Mouse (Mus musculus) ES-E14 (cell line): ENCODE data around the gene Lrrc4.

Experiments
- CHD2 ChIP-seq: IDR thresholded peaks from 2 replicates; pipeline ENCODE4 v1.6.1; 2014; ENCODE audit warnings: mild to moderate bottlenecking, low read depth, low read length, inconsistent platforms
- HCFC1 ChIP-seq: IDR thresholded peaks from 2 replicates; pipeline ENCODE4 v1.6.1; 2012; ENCODE audit warnings: low read length, inconsistent platforms, borderline replicate concordance; ENCODE audit not compliant: insufficient read depth
- MAFK ChIP-seq: IDR thresholded peaks from 2 replicates; pipeline ENCODE4 v1.6.1; 2014; ENCODE audit warnings: mild to moderate bottlenecking, low read depth, low read length, inconsistent platforms; ENCODE audit not compliant: insufficient read depth
- ZC3H11A ChIP-seq: IDR thresholded peaks from 2 replicates; pipeline ENCODE4 v1.6.1; 2012; ENCODE audit warnings: low read depth, mild to moderate bottlenecking, inconsistent platforms, low read length, borderline replicate concordance
- ZNF384 ChIP-seq: IDR thresholded peaks from 2 replicates; pipeline ENCODE4 v1.6.1; 2012; ENCODE audit warnings: low read depth, low read length, inconsistent platforms

GRCm38 (mm10) chr6:28678896-28679295 lies 152.7 kb downstream of the Lrrc4 start:
- TF ChIP-seq MAFK: no peak
- no peak for TF ChIP-seq CHD2
- no peak for TF ChIP-seq ZNF384
- TF ChIP-seq HCFC1: no peak
- no peak for TF ChIP-seq ZC3H11A
